Mouse (Mus musculus): Measurements from ENCODE around the gene Mrpl21. TPM values are rescaled to one million over a fixed set of nuclear protein-coding genes. Genes with fewer than 3 reads are reported as not detected.

Mrpl21 gene
- polyA plus RNA-seq, 1 experiment from 2014 or later, result 133 TPM

DNA sequence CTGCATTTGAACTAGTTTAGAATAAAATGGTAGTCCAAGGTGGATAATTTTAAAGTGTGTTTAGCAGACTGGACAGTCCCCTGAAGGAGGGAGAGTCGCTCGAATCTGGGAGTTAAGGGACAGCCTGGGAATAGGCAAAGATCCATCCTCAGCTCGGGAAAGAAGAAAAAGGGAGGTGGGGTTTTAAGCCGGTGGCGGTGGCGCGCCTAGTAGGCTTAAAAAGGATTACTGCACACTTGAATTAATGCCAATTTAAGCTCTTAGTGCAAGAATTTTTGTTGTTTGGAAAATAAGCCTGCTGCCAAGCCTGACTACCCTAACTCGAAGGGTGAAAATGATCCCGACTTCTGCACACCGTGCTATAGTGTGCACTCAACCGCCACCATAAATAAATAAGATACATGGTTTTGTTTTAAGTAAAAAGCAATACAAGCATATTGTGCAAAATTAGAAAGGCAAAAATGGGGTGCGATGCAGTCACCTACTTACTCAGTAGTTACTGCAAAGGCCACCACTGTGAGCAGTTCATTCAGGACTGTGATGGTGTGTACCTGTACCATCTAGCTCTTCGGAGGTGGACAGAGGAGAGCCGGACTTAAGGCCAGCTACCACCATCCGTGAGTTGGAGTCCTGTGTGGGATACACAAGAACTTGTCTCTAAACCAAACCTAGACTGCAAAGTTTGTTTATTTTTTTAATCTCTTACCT lies 43.2 kb downstream of the Mrpl21 start:
- H3K4me3 ChIP-seq, result peak overlapping the region; percentile 59
- H3K4me1 ChIP-seq, result peaks cover 25% of the 10 kb centered on the region
- H3K27me3 ChIP-seq, result peaks cover 22% of the 10 kb centered on the region
- H3K36me3 ChIP-seq, result no peaks in the 10 kb centered on the region
- no peak for ATAC-seq (ENCODE audit: insufficient number of reproducible peaks, insufficient read depth, low FRiP score, low TSS enrichment)
- no peaks in the 10 kb centered on the region for H3K9me3 ChIP-seq
- H3K4me2 ChIP-seq (replicated peaks), result peak overlapping the region; percentile 91
- H3K9ac ChIP-seq, result peak overlapping the region; percentile 46
- 38% methylated on average over 15 of the region's 15 CpGs for WGBS
- H3K27ac ChIP-seq, result peak overlapping the region; percentile 84

- Histone ChIP-seq H3K9ac (no peak overlapping the region), H3K4me3 (no peak overlapping the region), H3K4me2 (replicated peaks) (no peak overlapping the region), H3K4me1 (peaks cover 25% of the 10 kb centered on the region), H3K9me3 (no peaks in the 10 kb centered on the region), H3K27ac (no peak overlapping the region), H3K36me3 (no peaks in the 10 kb centered on the region), H3K27me3 (peaks cover 19% of the 10 kb centered on the region)
- ATAC-seq (ENCODE audit: insufficient number of reproducible peaks, insufficient read depth, low FRiP score, low TSS enrichment), result no peak
- WGBS, result 79% methylated on average over 12 of the region's 12 CpGs
These were observed 43.9 kb downstream of the Mrpl21 start for GRCm38 (mm10) chr19:3326479-3327047.

DNA sequence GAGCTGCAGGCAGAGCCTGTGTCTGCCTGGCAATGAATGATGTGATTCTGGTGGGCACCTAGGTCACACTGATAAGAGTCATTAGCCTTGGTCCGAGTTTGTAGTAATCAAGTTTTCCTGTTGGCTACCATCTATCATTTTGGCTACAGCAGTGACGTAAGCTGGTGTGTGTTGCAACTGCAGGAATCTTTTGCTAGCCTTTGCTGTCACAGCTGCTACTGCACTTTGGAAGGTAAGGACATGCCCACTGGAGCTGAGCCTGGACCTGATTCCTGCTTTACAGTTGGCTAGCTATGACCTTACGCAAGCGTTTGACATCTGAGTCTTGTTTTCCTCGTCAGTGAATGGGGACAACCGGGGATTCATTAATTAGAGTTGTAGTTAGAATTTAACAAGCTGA lies 50.5 kb downstream of the Mrpl21 start:
- Histone ChIP-seq H3K4me2 (replicated peaks) (no peak overlapping the region), H3K27ac (no peak overlapping the region), H3K4me3 (no peak overlapping the region), H3K27me3 (no peaks in the 10 kb centered on the region), H3K4me1 (no peaks in the 10 kb centered on the region), H3K9me3 (no peaks in the 10 kb centered on the region), H3K9ac (no peak overlapping the region), H3K36me3 (no peaks in the 10 kb centered on the region)
- WGBS, result 79% methylated on average over 6 of the region's 6 CpGs
- ATAC-seq (ENCODE audit: insufficient number of reproducible peaks, insufficient read depth, low FRiP score, low TSS enrichment), result no peak

DNA sequence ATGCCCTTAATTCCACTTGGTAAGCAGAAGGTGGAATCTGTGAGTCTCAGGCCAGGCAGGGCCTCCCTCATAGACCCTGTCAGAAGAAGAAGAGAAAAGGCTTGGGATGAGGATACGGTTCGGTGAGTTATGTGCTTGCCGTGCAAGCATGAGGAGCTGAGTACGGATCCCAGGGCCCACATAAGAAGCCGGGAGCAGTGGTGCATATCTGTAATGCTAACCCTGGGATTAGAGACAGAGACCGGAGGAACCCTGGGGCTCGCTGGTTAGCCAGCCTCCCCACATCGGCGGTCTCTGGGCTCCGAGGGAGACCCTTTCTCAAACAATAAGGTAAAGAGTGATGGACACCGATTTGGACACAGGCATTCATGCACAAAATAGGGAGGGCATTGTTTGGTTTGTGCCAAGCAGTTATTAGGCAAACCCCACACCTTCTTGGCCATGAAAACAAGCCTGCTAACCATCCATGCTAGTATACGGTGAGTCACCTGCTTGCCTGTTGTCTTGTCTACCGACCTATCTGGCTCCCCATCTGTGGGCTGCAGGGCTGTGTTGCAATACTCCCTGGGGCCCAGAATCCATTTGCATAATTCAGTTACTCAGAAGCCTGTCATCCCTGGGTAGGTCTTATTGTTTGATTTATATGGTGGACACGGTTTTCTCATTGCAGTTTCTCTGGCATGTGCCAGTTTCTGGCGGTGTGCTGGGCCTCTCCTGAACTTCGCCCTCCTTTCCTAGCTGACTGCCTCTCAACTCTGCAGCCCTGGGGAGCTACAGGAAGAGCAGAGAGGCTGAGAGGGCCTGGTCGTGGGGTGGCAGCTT lies 51.2 kb downstream of the Mrpl21 start:
- no peaks in the 10 kb centered on the region for H3K4me1 ChIP-seq
- H3K9me3 ChIP-seq, result no peaks in the 10 kb centered on the region
- H3K27me3 ChIP-seq, result no peaks in the 10 kb centered on the region
- no peak overlapping the region for H3K9ac ChIP-seq
- H3K4me2 ChIP-seq (replicated peaks), result no peak overlapping the region
- no peak for ATAC-seq (ENCODE audit: insufficient number of reproducible peaks, insufficient read depth, low FRiP score, low TSS enrichment)
- no peak overlapping the region for H3K27ac ChIP-seq
- WGBS, result 74% methylated on average over 17 of the region's 17 CpGs
- H3K4me3 ChIP-seq, result no peak overlapping the region
- H3K36me3 ChIP-seq, result no peaks in the 10 kb centered on the region

- no peak overlapping the region for H3K27ac ChIP-seq
- no peaks in the 10 kb centered on the region for H3K4me1 ChIP-seq
- H3K36me3 ChIP-seq, result no peaks in the 10 kb centered on the region
- no peaks in the 10 kb centered on the region for H3K9me3 ChIP-seq
- no peak overlapping the region for H3K9ac ChIP-seq
- WGBS, result 82% methylated on average over 4 of the region's 4 CpGs
- H3K4me3 ChIP-seq, result no peak overlapping the region
- no peak for ATAC-seq (ENCODE audit: insufficient number of reproducible peaks, insufficient read depth, low FRiP score, low TSS enrichment)
- H3K4me2 ChIP-seq (replicated peaks), result no peak overlapping the region
- H3K27me3 ChIP-seq, result no peaks in the 10 kb centered on the region
These were observed 51.8 kb downstream of the Mrpl21 start for GRCm38 (mm10) chr19:3334550-3334949.

- no peak for ATAC-seq (ENCODE audit: insufficient number of reproducible peaks, insufficient read depth, low FRiP score, low TSS enrichment)
- no peaks in the 10 kb centered on the region for H3K36me3 ChIP-seq
- H3K4me2 ChIP-seq (replicated peaks), result no peak overlapping the region
- H3K9ac ChIP-seq, result no peak overlapping the region
- no peak overlapping the region for H3K4me3 ChIP-seq
- WGBS, result 85% methylated on average over 1 of the region's 1 CpGs
- no peaks in the 10 kb centered on the region for H3K9me3 ChIP-seq
- H3K27ac ChIP-seq, result no peak overlapping the region
- H3K27me3 ChIP-seq, result no peaks in the 10 kb centered on the region
- H3K4me1 ChIP-seq, result no peaks in the 10 kb centered on the region
These were observed 53.2 kb downstream of the Mrpl21 start for GRCm38 (mm10) chr19:3335917-3336316.

GRCm38 (mm10) chr19:3336485-3337255 lies 54.0 kb downstream of the Mrpl21 start:
- no peaks in the 10 kb centered on the region for H3K4me1 ChIP-seq
- 67% methylated on average over 8 of the region's 8 CpGs for WGBS
- no peaks in the 10 kb centered on the region for H3K27me3 ChIP-seq
- H3K36me3 ChIP-seq, result no peaks in the 10 kb centered on the region
- ATAC-seq (ENCODE audit: insufficient number of reproducible peaks, insufficient read depth, low FRiP score, low TSS enrichment), result no peak
- no peak overlapping the region for H3K27ac ChIP-seq
- H3K9me3 ChIP-seq, result no peaks in the 10 kb centered on the region
- no peak overlapping the region for H3K4me2 ChIP-seq (replicated peaks)
- H3K4me3 ChIP-seq, result no peak overlapping the region
- H3K9ac ChIP-seq, result no peak overlapping the region

- Histone ChIP-seq H3K27me3 (no peaks in the 10 kb centered on the region), H3K4me2 (replicated peaks) (no peak overlapping the region), H3K9ac (no peak overlapping the region), H3K27ac (no peak overlapping the region), H3K4me1 (no peaks in the 10 kb centered on the region), H3K4me3 (no peak overlapping the region), H3K36me3 (no peaks in the 10 kb centered on the region), H3K9me3 (no peaks in the 10 kb centered on the region)
- 80% methylated on average over 8 of the region's 8 CpGs for WGBS
- no peak for ATAC-seq (ENCODE audit: insufficient number of reproducible peaks, insufficient read depth, low FRiP score, low TSS enrichment)
These were observed 56.5 kb downstream of the Mrpl21 start for GRCm38 (mm10) chr19:3339187-3339586.

GRCm38 (mm10) chr19:3341021-3341420 lies 58.3 kb downstream of the Mrpl21 start:
- Histone ChIP-seq H3K36me3 (no peaks in the 10 kb centered on the region), H3K27me3 (no peaks in the 10 kb centered on the region), H3K27ac (no peak overlapping the region), H3K4me3 (no peak overlapping the region), H3K9me3 (no peaks in the 10 kb centered on the region), H3K4me2 (replicated peaks) (no peak overlapping the region), H3K4me1 (no peaks in the 10 kb centered on the region), H3K9ac (no peak overlapping the region)
- 73% methylated on average over 3 of the region's 3 CpGs for WGBS
- no peak for ATAC-seq (ENCODE audit: insufficient number of reproducible peaks, insufficient read depth, low FRiP score, low TSS enrichment)

Data from embryonic facial prominence, embryonic 12.5 days (tissue).